Mouse (Mus musculus): Measurements from ENCODE around the gene Arhgef39.

Arhgef39 gene

GRCm38 (mm10) chr4:43499407-43500333 lies at the start of gene Arhgef39:
Gene Arhgef39 (minus strand): TSS chr4:43499695.
- no peak for DNase-seq (ENCODE audit: low spot score)

- DNase-seq (ENCODE audit: low spot score) = no peak
Observed at GRCm38 (mm10) chr4:43549055-43549454, 49.6 kb upstream of the Arhgef39 start.

GRCm38 (mm10) chr4:43547160-43547559 lies 47.7 kb upstream of the Arhgef39 start:
- DNase-seq (ENCODE audit: low spot score) = no peak

GRCm38 (mm10) chr4:43546375-43547047 lies 47.0 kb upstream of the Arhgef39 start:
- DNase-seq (ENCODE audit: low spot score) = no peak

GRCm38 (mm10) chr4:43542044-43542443 lies 42.5 kb upstream of the Arhgef39 start:
- DNase-seq (ENCODE audit: low spot score) = no peak

GRCm38 (mm10) chr4:43536031-43536430 lies 36.5 kb upstream of the Arhgef39 start:
- no peak for DNase-seq (ENCODE audit: low spot score)

GRCm38 (mm10) chr4:43535628-43536027 lies 36.1 kb upstream of the Arhgef39 start:
- no peak for DNase-seq (ENCODE audit: low spot score)

- no peak for DNase-seq (ENCODE audit: low spot score)
Observed at GRCm38 (mm10) chr4:43533270-43533669, 33.8 kb upstream of the Arhgef39 start.

- DNase-seq (ENCODE audit: low spot score) = peak; percentile 64
Observed at GRCm38 (mm10) chr4:43530581-43530980, 31.1 kb upstream of the Arhgef39 start.

- DNase-seq (ENCODE audit: low spot score) = no peak
Observed at GRCm38 (mm10) chr4:43530081-43530501, 30.6 kb upstream of the Arhgef39 start.

- DNase-seq (ENCODE audit: low spot score) = no peak
Observed at GRCm38 (mm10) chr4:43528487-43528886, 29.0 kb upstream of the Arhgef39 start.

GRCm38 (mm10) chr4:43527880-43528279 lies 28.4 kb upstream of the Arhgef39 start:
- no peak for DNase-seq (ENCODE audit: low spot score)

GRCm38 (mm10) chr4:43519956-43520355 lies 20.5 kb upstream of the Arhgef39 start:
- peak; percentile 86 for DNase-seq (ENCODE audit: low spot score)

- DNase-seq (ENCODE audit: low spot score) = no peak
Observed at GRCm38 (mm10) chr4:43519551-43519950, 20.1 kb upstream of the Arhgef39 start.

GRCm38 (mm10) chr4:43515764-43516708 lies 16.5 kb upstream of the Arhgef39 start:
- no peak for DNase-seq (ENCODE audit: low spot score)

GRCm38 (mm10) chr4:43513791-43514190 lies 14.3 kb upstream of the Arhgef39 start:
- DNase-seq (ENCODE audit: low spot score) = no peak

GRCm38 (mm10) chr4:43513300-43513699 lies 13.8 kb upstream of the Arhgef39 start:
- DNase-seq (ENCODE audit: low spot score) = no peak

- no peak for DNase-seq (ENCODE audit: low spot score)
Observed at GRCm38 (mm10) chr4:43512653-43513052, 13.2 kb upstream of the Arhgef39 start.

- no peak for DNase-seq (ENCODE audit: low spot score)
Observed at GRCm38 (mm10) chr4:43511675-43512454, 12.4 kb upstream of the Arhgef39 start.

- DNase-seq (ENCODE audit: low spot score) = no peak
Observed at GRCm38 (mm10) chr4:43509109-43509508, 9.6 kb upstream of the Arhgef39 start.

GRCm38 (mm10) chr4:43508666-43508997 lies 9.1 kb upstream of the Arhgef39 start:
- no peak for DNase-seq (ENCODE audit: low spot score)

All from layer of hippocampus, adult 9-10 months (tissue).